Mouse (Mus musculus): ENCODE measurements around the gene Tmem150b. TPM values are rescaled to one million over a fixed set of nuclear protein-coding genes. Genes with fewer than 3 reads are reported as not detected.
A peak's percentile ranks its signal among the peaks of the same experiment; 100 is the strongest.

Tmem150b gene
- 0.04 TPM in 1 of 2 replicates, not detected in the other for polyA plus RNA-seq (2012)

GRCm38 (mm10) chr7:4725169-4725568 lies at the start of gene Tmem150b:
TSS of gene Tmem150b (minus strand) at chr7:4725249.
- no peak for TF ChIP-seq GATA1 (IDR thresholded peaks at IDR 0.05; ENCODE audit: low read length)

GRCm38 (mm10) chr7:4771202-4771601 lies 46.2 kb upstream of the Tmem150b start, which contains the start of gene Fam71e2:
TSS of gene Fam71e2 (minus strand) at chr7:4771302.
- no peak for TF ChIP-seq GATA1 (IDR thresholded peaks at IDR 0.05; ENCODE audit: low read length)

GRCm38 (mm10) chr7:4764946-4765710 lies 40.1 kb upstream of the Tmem150b start:
- no peak for TF ChIP-seq GATA1 (IDR thresholded peaks at IDR 0.05; ENCODE audit: low read length)

GRCm38 (mm10) chr7:4759670-4760069 lies 34.6 kb upstream of the Tmem150b start:
- TF ChIP-seq GATA1 (IDR thresholded peaks at IDR 0.05; ENCODE audit: low read length), result no peak

- no peak for TF ChIP-seq GATA1 (IDR thresholded peaks at IDR 0.05; ENCODE audit: low read length)
Measured at GRCm38 (mm10) chr7:4752821-4753570, 27.9 kb upstream of the Tmem150b start, which contains the start of gene Cox6b2. TSS of gene Cox6b2 (minus strand) at chr7:4753094.

- TF ChIP-seq GATA1 (IDR thresholded peaks at IDR 0.05; ENCODE audit: low read length), result no peak
Measured at GRCm38 (mm10) chr7:4751971-4752820, 27.1 kb upstream of the Tmem150b start.

- no peak for TF ChIP-seq GATA1 (IDR thresholded peaks at IDR 0.05; ENCODE audit: low read length)
Measured at GRCm38 (mm10) chr7:4749169-4749568, 24.1 kb upstream of the Tmem150b start.

- TF ChIP-seq GATA1 (IDR thresholded peaks at IDR 0.05; ENCODE audit: low read length), result no peak
Measured at GRCm38 (mm10) chr7:4748321-4748720, 23.3 kb upstream of the Tmem150b start.

GRCm38 (mm10) chr7:4747156-4747899 lies 22.3 kb upstream of the Tmem150b start:
- peak; percentile 91 for TF ChIP-seq GATA1 (IDR thresholded peaks at IDR 0.05; ENCODE audit: low read length)

GRCm38 (mm10) chr7:4746326-4746980 lies 21.4 kb upstream of the Tmem150b start:
- TF ChIP-seq GATA1 (IDR thresholded peaks at IDR 0.05; ENCODE audit: low read length), result no peak

- no peak for TF ChIP-seq GATA1 (IDR thresholded peaks at IDR 0.05; ENCODE audit: low read length)
Measured at GRCm38 (mm10) chr7:4744886-4745285, 19.8 kb upstream of the Tmem150b start.

GRCm38 (mm10) chr7:4743354-4743753 lies 18.3 kb upstream of the Tmem150b start:
- no peak for TF ChIP-seq GATA1 (IDR thresholded peaks at IDR 0.05; ENCODE audit: low read length)

- TF ChIP-seq GATA1 (IDR thresholded peaks at IDR 0.05; ENCODE audit: low read length), result no peak
Measured at GRCm38 (mm10) chr7:4742482-4742819, 17.4 kb upstream of the Tmem150b start.

- no peak for TF ChIP-seq GATA1 (IDR thresholded peaks at IDR 0.05; ENCODE audit: low read length)
Measured at GRCm38 (mm10) chr7:4741672-4742481, 16.8 kb upstream of the Tmem150b start.
